Mouse (Mus musculus) testis, adult 2 months (tissue): ENCODE data around the gene Ybey.

Experiments used
- CTCF ChIP-seq: fragments of 200-500 bp; IDR thresholded peaks from 2 replicates; pipeline ENCODE4 v1.5.1; 2012; ENCODE audit warnings: low read depth, mild to moderate bottlenecking, inconsistent platforms, low read length, moderate library complexity; ENCODE audit not compliant: control insufficient read depth, insufficient read depth, insufficient replicate concordance
- POLR2A ChIP-seq: fragments of 200-500 bp; IDR thresholded peaks from 2 replicates; pipeline ENCODE4 v1.6.1; 2012; ENCODE audit warnings: low read depth, mild to moderate bottlenecking, inconsistent platforms, low read length, moderate library complexity; ENCODE audit not compliant: control insufficient read depth

- TF ChIP-seq POLR2A (no peak), CTCF (no peak)
These were observed 29.6 kb downstream of the Ybey start for GRCm38 (mm10) chr10:76439107-76439890.
